Mouse (Mus musculus) neutrophil, adult 83 days (primary cell): ENCODE results near the gene Slco1a6. TPM values are rescaled to one million over a fixed set of nuclear protein-coding genes. Genes with fewer than 3 reads are reported as not detected.

Source experiments
- total RNA-seq, 2 experiments: library from RNA; stranded (reverse); gene quantifications; one replicate each; pipeline ENCODE4 v1.2.4; 2023

Gene Slco1a6
- 1 to 10 TPM in 1 of 2 experiments, not detected in 1; 1.8 TPM for total RNA-seq

DNA sequence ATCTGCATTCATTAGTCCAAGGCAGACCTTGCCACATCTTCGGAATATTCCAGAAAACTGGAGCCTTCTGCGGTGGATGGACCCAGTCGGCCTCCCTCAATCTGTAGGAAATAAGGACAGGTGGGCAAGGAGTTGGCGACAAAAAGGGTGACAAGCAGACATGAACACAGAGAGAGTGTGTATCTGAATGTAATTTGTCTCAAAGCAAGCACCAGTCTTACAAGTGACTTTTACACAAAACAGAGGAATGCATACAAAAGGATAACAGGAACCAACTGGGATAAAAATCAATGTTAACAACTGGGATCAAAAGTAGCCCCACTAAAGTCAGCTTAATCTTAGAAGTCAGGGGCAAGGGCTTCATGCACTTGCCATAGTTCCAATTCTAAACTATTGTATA, at the start of gene Slco1a6:
Gene Slco1a6 (minus strand): TSS at position 101 of the 400 bp plus-strand sequence.

Other genes starting within 250 kb of the Slco1a6 start
- gene Gm6614, start 197.1 kb downstream of the Slco1a6 start, total RNA-seq, result not detected
- gene Iapp, start 89.9 kb upstream of the Slco1a6 start, total RNA-seq, result not detected
- not detected for gene Slco1a5, start 114.5 kb upstream of the Slco1a6 start, total RNA-seq
- 1 to 10 TPM; 7.0 to 9.5 TPM for gene Pyroxd1, start 137.1 kb upstream of the Slco1a6 start, total RNA-seq
- gene Recql, start 178.6 kb upstream of the Slco1a6 start, total RNA-seq, result 10 to 100 TPM; 16.1 to 17.5 TPM
- gene Golt1b, start 178.7 kb upstream of the Slco1a6 start, total RNA-seq, result 10 to 100 TPM; 11.7 to 17.4 TPM
- not detected for gene Spx, start 204.9 kb upstream of the Slco1a6 start, total RNA-seq